Mouse (Mus musculus): ENCODE measurements at regions not wholly inside any gene's neighbourhood (a gene's known extent, or its start where the extent isn't known, plus 50 kb on each side); places are given as distances from the start of the nearest gene placed in this dataset.

DNA sequence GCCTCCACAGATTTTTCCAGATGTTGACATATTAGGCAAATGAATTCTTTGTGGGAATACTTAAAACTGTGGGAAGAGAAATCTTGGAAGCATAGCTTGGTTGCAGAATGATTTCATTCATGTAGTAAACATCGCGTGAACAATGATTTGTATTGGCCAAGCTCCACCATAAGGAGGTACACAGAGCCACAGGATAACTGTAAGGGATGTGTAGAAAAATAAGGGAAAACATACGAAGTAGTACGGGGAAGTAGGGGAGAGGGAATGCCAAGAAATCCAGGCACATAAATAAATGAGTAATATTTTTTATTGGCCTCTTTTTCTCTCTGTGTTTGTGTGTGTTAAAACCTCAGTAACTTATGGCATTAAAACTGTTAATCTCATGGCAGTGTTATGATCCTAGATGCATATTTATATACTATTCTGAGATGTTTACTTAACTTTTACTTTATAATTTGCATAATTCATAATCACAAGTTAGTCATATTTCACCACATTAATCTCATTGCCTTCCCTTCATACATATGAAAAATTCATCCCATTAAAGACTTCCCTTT lies 54.5 kb upstream of the Adamts5 start:
- TF ChIP-seq POLR2A (IDR thresholded peaks at IDR 0.05; ENCODE audit: low read depth, low read length), result no peak
- TF ChIP-seq CTCF (IDR thresholded peaks at IDR 0.05; ENCODE audit: extremely low read depth, insufficient read depth, insufficient read length, insufficient replicate concordance), result no peak

All from spleen, adult 2 months (tissue).